8 mouse cellular contexts compared by ENCODE assay signal in genomic region chr11:89058515-89059270, GRCm38 (mm10). TPM values are rescaled to one million over a fixed set of nuclear protein-coding genes. Genes with fewer than 3 reads are reported as not detected.
DNase-seq lines count a peak whose midpoint lies in the region; ATAC-seq and TF ChIP-seq lines count a peak whose summit lies in the region.

No protein-coding gene starts in this region.

- ATAC-seq in megakaryocyte, adult 5-6 weeks (ENCODE audit: poor library complexity, severe bottlenecking) = peak; percentile 50

- no peak for DNase-seq in lung, adult 2 months
- no peak for DNase-seq in lung, postnatal 25 days (ENCODE audit: low spot score)
- DNase-seq in embryonic facial prominence, embryonic 10.5 days (ENCODE audit: low spot score) = peak; percentile 37
- DNase-seq in induced T-regulatory cell, adult 2 months (ENCODE audit: low read depth) = peak; percentile 71
- peak; percentile 70 for DNase-seq in thymus, adult 2 months
- DNase-seq in spleen, postnatal 4 days (ENCODE audit: low spot score in 2 of 2) = no peak
- DNase-seq in adrenal gland, adult (ENCODE audit: inconsistent age in 2 of 2, low spot score in 1 of 2) = no peak

- 52% methylated on average over 11 of the region's 11 CpGs for WGBS in lung, adult 2 months
- WGBS in embryonic facial prominence, embryonic 10.5 days = 78% methylated on average over 11 of the region's 11 CpGs
- 20% methylated on average over 11 of the region's 11 CpGs for WGBS in thymus, adult 2 months

- H3K4me1 ChIP-seq in lung, adult 2 months (ENCODE audit: control insufficient read depth, insufficient read depth, low read length) = peaks cover 3% of the 10 kb centered on the region; the same call in 1 of the 2 replicates
- H3K4me1 ChIP-seq in embryonic facial prominence, embryonic 10.5 days = peaks cover 21% of the 10 kb centered on the region
- H3K4me1 ChIP-seq in thymus, adult 2 months (replicated peaks; ENCODE audit: control insufficient read depth, insufficient read depth, low read length) = peaks cover 9% of the 10 kb centered on the region

- no peak overlapping the region for H3K27ac ChIP-seq in embryonic facial prominence, embryonic 10.5 days (replicated peaks)
- H3K27ac ChIP-seq in thymus, adult 2 months (ENCODE audit: control insufficient read depth, insufficient read depth, low read length) = peak overlapping the region; percentile 62

- H3K4me3 ChIP-seq in lung, adult 2 months (replicated peaks; ENCODE audit: extremely low read depth, low read depth, low read length) = no peak overlapping the region
- H3K4me3 ChIP-seq in embryonic facial prominence, embryonic 10.5 days = peak overlapping the region; percentile 94
- H3K4me3 ChIP-seq in thymus, adult 2 months (ENCODE audit: control insufficient read depth, insufficient read depth, low read length) = peak overlapping the region; percentile 71

- no peaks in the 10 kb centered on the region for H3K27me3 ChIP-seq in embryonic facial prominence, embryonic 10.5 days (replicated peaks; ENCODE audit: low read depth, poor library complexity, severe bottlenecking)
- H3K27me3 ChIP-seq in thymus, adult 2 months (ENCODE audit: control insufficient read depth, insufficient read depth, low read length) = no peaks in the 10 kb centered on the region

- peak; percentile 51 for TF ChIP-seq CTCF in lung, adult 2 months (IDR thresholded peaks at IDR 0.05; ENCODE audit: insufficient read depth, low read length)
- TF ChIP-seq CTCF in thymus, adult 2 months (IDR thresholded peaks at IDR 0.05; ENCODE audit: borderline replicate concordance, control insufficient read depth, extremely low read depth, insufficient read depth, low read length, poor library complexity) = peak; percentile 74; the same call in 1 of the 2 replicates

- peaks cover 26% of the 10 kb centered on the region for H3K36me3 ChIP-seq in embryonic facial prominence, embryonic 10.5 days (replicated peaks)
- peaks cover 29% of the 10 kb centered on the region for H3K36me3 ChIP-seq in thymus, adult 2 months (ENCODE audit: control insufficient read depth, insufficient read depth, low read length)

- TF ChIP-seq POLR2A in lung, adult 2 months (IDR thresholded peaks at IDR 0.05; ENCODE audit: borderline replicate concordance, extremely low read depth, low read depth, low read length) = no peak
- no peak for TF ChIP-seq POLR2A in thymus, adult 2 months (IDR thresholded peaks at IDR 0.05; ENCODE audit: control insufficient read depth, extremely low read depth, insufficient read depth, low read length, poor library complexity)

- H3K9me3 ChIP-seq in embryonic facial prominence, embryonic 10.5 days = no peaks in the 10 kb centered on the region

RNA-seq across cellular contexts. Expression of gene Dgke, which starts 8.0 kb away (rescaled TPM):
- 8.2 and 9.4 TPM in 2 replicates for polyA plus RNA-seq in lung, adult 2 months (2012; rRNA removed)
- 4.5 and 4.7 TPM in 2 replicates for polyA plus RNA-seq in embryonic facial prominence, embryonic 10.5 days (2016; fragmentation: Nextera tagmentation; extraction: Ambion mirVana)
- total RNA-seq in megakaryocyte, adult 5-6 weeks (2015) = 1.1 and 1.3 TPM in 2 replicates
- total RNA-seq in megakaryocyte, adult 5-6 weeks (2017) = 2.6 and 2.7 TPM in 2 replicates
- 81.2 and 84.0 TPM in 2 replicates for polyA plus RNA-seq in thymus, adult 2 months (2012; rRNA removed)

RNA-seq across cellular contexts. Expression of gene Gm525, which starts 14.9 kb away (rescaled TPM):
- polyA plus RNA-seq in lung, adult 2 months (2012; rRNA removed) = 0.76 and 1.0 TPM in 2 replicates
- polyA plus RNA-seq in embryonic facial prominence, embryonic 10.5 days (2016; fragmentation: Nextera tagmentation; extraction: Ambion mirVana) = not detected in 2 replicates
- not detected in 2 replicates for total RNA-seq in megakaryocyte, adult 5-6 weeks (2015)
- total RNA-seq in megakaryocyte, adult 5-6 weeks (2017) = not detected in 2 replicates
- 25.8 and 35.9 TPM in 2 replicates for polyA plus RNA-seq in thymus, adult 2 months (2012; rRNA removed)

RNA-seq across cellular contexts. Expression of gene Trim25, which starts 59.5 kb away (rescaled TPM):
- 51.5 and 52.9 TPM in 2 replicates for polyA plus RNA-seq in lung, adult 2 months (2012; rRNA removed)
- 2.8 and 3.5 TPM in 2 replicates for polyA plus RNA-seq in embryonic facial prominence, embryonic 10.5 days (2016; fragmentation: Nextera tagmentation; extraction: Ambion mirVana)
- total RNA-seq in megakaryocyte, adult 5-6 weeks (2015) = 33.4 and 33.7 TPM in 2 replicates
- 24.5 and 28.7 TPM in 2 replicates for total RNA-seq in megakaryocyte, adult 5-6 weeks (2017)
- 80.5 and 120 TPM in 2 replicates for polyA plus RNA-seq in thymus, adult 2 months (2012; rRNA removed)

Comparison
In these comparisons a context has a peak if more than half of its experiments do, and no peak if none do; other contexts are left out.
1. DNase-seq: peak in embryonic facial prominence, embryonic 10.5 days (single experiment), induced T-regulatory cell, adult 2 months (single experiment) and thymus, adult 2 months (single experiment); none in lung, adult 2 months (single experiment), lung, postnatal 25 days (single experiment), spleen, postnatal 4 days (0 of 2) and adrenal gland, adult (0 of 2).
2. RNA of gene Gm525, which starts 14.9 kb away (polyA plus RNA-seq): 25.8 to 35.9 TPM in thymus, adult 2 months; 0.76 to 1.0 TPM in lung, adult 2 months and not detected in embryonic facial prominence, embryonic 10.5 days; every median in the first group is over 10 times any median in the second.
3. RNA of gene Trim25, which starts 59.5 kb away (polyA plus RNA-seq): 80.5 to 120 TPM in thymus, adult 2 months and 51.5 to 52.9 TPM in lung, adult 2 months; 2.8 to 3.5 TPM in embryonic facial prominence, embryonic 10.5 days; every median in the first group is over 10 times any median in the second.